Mouse (Mus musculus) T-helper 1 cell (primary cell): ENCODE measurements around the gene Jmjd8.
"Not testable (repeated sequence)": the region's sequence is repeated elsewhere in the genome, so short reads cannot be mapped to it uniquely, and the experiment has no call there.

Source experiments
- in situ Hi-C: fragments of 300-600 bp; cut with MboI, MseI; formaldehyde crosslinking; loops from one replicate; pipeline ENCODE4 v1.15.1; 2025; ENCODE audit warnings: high pct_unique_total_duplicates

Gene Jmjd8

DNA sequence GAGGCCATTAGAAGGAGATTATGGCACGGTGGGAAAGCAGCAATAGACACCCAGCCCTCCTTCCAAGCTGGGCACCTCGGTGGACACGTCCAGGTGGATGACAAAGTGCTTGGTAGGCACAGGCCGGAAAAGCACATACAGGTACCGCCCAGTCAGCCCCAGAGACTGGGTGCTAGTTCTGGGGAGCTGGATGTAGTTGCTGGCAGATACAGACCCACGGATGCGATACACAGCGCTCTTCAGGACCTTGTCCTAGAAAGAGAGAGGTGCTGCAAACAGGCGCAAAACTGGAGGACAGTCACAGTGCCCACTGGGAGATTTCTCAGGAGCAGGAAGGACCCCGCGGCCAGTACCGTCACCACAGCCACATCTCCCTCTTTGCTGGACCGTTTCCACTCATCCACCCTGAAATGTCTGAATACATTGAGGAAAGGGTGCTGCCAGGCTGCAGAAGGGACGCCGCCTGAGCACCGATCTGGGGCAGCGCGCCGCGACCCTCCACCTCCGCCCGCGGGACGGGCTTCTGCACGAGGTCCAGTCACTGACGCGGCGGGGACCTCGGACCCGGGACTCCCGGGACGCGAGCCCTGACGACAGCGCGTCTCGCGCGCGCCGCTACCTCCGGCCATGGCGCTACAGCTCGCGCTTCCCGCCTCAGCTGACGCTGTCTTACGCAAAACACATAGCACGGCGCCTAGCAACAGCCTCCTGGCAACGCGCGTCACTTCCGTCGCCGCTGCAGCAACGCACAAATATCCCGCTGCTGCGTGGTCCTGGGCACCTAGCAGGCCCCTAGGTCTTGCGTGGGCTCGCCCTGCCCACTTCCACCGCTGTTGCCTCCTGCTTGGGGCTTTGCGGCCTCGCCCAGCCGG, 32.4 kb downstream of the Jmjd8 start, which contains the start of gene Wdr90:
Gene Wdr90 (minus strand): TSS at position 670 of the 872 bp plus-strand sequence.
- in situ Hi-C loops = no loop called here

DNA sequence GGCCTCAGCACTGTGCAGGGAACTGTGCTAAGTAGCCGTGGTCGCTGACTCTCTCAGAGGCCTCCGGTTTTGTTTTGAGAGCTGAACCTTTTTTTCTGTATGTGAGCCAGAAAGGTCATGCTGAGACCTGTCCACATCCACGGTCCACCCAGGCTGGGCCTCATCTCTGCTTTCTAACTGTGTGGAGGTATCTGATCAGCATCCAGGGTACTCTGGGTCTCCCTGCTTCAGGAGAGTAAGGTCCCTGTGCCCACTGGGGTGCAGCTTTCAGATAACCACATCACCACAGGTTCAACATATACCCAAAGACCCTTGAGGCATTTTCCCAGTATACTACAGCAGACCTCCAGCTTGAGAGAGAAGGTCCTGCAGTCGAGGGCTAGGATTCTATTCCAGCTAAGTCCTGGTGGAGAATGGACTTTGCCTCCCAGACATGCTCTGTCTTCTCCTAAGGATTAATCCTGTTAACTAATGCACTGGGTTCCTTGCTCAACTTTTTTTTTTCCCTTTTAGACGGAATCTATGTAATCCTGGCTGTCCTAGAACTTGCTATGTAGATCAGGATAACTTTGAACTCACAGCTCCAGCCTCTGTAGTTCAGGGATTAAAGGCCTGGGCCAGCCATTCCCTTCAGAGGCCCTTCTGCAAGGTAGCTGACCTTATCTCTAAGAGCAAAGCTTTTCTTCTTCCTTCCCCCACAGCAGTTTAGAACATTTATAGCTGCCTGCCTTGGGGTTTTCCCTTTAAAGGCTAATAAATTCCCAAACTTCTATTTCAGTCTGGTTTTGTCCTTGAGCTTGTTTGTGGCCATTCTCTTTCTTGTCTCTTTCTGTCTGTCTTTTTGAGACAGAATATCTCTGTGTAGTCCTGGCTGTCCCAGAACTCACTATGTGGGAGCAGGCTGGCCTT, 33.3 kb downstream of the Jmjd8 start:
- in situ Hi-C loops = no loop called here

DNA sequence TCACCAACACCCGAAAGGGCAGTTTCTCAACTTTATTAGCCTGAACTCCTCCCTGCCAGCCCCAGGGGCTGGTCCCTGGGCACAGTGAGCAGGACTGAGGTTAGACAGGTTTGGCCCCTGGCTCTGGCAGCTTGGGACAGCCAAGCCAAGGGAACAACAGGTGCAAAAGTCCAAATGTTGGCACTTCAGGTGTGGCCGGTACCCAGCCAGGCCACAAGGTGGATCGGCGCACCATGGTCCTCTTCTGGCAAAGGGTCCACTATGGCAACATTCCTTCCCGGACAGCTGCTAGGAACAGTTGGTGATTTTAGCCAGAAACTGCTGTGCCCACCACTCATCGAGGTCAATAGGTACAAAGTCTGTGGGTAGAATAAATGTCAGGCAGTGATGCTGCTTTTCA, 35.0 kb downstream of the Jmjd8 start:
- in situ Hi-C loops = no loop called here

DNA sequence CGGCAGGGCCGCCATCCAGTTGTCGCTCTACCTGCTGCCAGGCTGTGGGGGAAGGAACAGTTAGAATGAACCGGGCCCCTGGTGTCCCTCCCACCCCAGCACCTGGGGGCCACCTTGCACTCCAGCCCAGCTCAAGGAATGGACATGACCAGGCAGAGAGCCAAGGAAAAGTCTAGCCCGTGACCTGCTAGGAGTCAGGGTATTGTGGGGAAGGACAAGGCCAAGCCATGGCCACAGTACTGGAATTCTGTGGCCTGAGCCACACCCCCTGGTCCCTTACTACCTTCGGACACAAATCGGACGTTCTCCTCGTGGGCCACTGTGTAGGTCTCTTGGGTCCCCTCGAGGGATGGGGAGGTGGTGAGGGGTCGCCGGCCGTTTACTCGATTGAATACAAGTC, 35.6 kb downstream of the Jmjd8 start:
- in situ Hi-C loops = no loop called here

DNA sequence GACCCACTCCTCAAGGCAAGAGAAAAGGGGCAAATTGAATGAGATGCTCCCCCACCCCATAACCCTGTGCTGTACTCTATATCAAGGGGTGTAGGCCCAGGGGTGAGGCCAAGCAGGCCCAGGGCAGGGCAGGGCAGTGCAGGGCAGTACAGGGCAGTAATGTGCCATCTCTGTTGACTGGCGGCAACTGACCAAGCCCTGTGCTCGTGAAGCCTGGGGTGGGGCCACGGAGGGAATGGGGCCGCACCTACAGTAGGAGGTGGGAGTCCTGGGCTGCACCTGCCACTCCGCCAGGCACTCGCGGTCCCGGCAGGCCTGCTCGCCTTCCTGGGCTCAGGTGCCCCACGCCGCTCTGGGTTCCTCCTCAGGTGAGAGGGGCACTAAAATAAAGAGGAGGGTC, 36.6 kb downstream of the Jmjd8 start:
- in situ Hi-C loops = no loop called here

DNA sequence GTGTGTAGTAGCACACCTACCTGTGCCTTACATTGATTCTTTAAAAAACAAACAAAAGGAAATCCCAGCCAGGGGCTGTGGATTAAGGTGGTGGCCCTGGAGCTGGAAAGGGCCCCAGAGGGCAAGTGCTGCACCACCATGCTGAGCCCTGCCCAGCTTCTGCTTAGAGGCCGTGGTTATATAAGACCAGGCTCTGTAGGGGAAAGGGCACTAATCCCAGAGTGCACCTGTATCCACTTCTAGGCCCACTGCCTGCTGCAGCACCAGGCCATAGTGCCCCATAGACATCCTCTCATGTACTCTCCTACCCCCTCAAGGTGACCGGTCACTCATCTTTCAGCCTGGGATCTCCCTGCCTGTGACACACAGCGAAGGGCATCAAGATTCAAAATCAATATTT, 37.5 kb downstream of the Jmjd8 start:
- in situ Hi-C loops = no loop called here

DNA sequence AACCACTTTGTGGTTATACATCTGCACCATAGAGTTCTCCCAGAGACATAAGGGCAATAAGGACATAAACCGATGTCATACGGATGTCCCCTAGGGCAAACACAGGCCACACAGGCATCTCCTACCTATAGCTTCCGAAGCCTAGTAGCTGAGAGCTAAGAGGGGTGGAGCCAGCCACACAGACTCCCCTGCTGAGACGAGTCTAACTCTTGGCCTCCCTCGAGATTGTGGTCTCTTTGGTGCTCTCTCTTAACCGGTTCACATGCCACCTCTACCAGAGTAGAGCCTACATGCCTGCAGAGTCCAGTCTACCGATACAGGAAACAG, 38.8 kb downstream of the Jmjd8 start:
- in situ Hi-C loops = no loop called here

DNA sequence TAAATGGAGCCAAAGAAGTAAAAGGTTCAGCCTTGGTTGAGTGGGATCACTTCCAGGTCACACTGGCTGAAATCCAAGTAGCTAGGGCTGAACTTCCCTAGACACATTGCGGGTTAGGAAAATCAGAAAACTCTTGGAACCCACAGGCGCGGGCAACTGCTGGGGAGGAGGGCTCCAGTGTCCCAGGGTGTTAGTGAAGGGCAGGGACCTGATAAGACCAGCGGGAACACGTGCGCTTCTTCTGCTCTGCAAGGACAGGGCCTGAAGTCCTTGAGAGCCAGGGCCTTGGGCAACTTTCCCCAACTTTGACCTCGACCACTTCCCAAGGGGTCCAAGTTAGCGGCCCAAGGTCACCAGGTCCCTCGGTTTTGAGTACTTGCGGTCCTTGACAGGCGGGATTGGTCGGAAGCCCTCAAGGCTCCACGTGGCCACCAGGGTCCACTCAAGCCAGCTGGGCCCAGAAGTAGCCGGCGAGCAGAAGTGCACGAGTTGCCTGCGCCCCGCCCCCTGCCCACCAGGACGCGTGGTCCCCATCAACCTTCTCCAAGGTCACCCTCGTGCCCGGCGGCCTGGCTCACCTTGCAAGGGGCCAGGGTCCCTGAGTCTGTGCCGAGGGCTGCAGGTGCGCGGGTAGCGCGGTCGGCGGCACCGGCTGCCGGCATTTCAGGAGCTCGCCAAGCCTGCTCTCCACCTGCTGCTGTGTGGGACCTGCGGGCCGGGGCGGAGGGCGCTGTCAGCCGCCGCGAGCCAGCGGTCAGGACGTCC, 39.4 kb downstream of the Jmjd8 start:
- in situ Hi-C loops = no loop called here

DNA sequence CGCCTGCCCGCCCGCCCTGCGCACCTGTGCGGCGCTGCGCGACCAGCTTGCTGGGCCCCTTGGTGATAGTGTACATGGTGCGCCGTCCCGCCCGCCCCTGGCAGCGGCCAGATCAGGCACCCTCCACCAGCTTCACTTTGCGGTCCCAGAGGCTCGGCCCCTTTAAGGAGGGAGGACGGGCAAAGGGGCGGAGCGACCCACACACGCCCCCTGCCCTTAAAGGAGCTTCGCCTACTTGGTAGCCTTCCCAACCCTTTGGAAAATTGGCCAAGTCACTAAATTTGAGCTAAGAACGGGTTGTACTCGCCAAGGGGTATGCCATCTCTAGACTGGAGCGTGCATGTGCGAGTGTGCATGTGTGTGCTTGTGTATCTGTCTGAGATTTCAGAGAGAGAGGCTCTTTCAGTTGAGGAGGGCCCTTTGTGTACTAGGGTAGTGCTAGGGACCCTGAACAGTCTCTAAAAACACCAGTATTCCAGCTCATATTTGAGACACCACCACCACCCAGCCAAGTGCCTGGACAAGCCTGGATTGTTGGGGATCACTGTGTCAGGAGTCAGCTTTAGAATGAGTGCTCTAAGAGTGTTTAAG, 40.0 kb downstream of the Jmjd8 start, which contains the start of gene Mcrip2:
Gene Mcrip2 (minus strand): TSS at position 164 of the 591 bp plus-strand sequence.
- in situ Hi-C loops = no loop called here

DNA sequence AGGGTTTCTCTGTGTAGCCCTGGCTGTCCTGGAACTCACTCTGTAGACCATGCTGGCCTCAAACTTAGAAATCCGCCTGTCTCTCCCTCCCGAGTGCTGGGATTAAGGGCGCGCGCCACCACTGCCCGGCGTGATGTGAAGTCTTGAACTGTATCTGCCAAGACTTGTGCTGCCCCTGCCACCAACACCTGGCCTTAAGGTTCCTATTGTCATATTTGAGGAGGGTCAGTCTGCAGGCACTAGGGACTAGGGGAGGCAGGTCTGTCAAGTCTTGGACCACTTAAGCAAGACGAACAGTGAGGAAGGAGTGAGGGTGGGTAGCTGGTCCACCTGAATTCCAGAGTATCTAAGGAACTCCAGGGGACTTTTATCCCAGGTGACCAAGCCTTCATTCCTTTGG, 40.8 kb downstream of the Jmjd8 start:
- in situ Hi-C loops = no loop called here

DNA sequence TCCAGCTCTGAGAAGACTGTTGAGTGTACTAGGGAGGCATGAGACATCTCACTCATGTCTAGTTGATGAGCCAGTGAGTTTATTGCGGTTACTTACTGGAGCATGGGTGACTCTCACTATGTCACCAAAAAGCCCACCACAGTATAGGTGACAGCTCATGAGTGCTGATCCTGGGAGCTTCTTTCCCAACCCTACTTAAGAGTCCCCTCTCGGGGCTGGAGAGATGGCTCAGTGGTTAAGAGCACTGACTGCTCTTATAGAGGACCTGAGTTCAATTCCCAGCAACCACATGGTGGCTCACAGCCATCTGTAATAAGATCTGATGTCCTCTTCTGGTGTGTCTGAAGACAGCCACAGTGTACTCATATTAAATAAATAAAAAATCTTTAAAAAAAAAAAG, 41.3 kb downstream of the Jmjd8 start:
- in situ Hi-C loops = no loop called here

DNA sequence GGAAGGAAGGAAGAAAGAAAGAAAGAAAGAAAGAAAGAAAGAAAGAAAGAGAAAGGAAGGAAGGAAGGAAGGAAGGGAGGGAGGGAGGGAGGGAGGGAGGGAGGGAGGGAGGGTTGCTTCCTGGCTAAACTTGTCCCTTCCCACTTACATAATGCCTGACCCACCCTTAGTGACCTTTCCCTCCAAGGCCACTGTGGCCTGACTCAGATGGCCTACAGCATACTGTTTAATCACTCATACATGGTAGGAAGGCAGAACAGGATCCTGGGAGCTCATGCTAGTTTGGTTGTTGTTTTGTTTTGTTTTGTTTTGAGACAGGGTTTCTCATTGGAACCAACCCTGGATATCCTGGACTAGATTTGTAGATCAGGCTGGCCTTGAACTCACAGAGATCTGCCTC, 42.9 kb downstream of the Jmjd8 start:
- in situ Hi-C loops = not testable (repeated sequence)

DNA sequence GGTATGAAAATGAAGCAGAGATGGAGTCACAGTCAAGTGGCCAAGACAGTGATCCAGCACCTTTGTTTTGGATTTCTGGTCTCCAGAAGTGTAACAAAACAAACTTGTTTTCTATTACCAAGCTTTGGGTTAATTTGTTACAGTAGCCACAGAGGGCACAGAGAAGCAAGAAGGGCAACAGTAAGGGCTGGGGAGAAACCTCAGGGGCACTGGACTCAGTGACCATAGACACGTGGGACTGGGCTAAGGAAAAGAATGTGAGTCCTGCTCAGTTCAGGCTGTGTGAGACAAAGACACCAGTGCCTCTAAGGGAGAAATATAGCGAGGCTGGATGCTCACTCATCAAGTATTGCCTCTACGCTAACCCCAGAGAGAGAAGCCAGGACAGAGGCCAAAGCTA, 44.0 kb downstream of the Jmjd8 start:
- in situ Hi-C loops = no loop called here

DNA sequence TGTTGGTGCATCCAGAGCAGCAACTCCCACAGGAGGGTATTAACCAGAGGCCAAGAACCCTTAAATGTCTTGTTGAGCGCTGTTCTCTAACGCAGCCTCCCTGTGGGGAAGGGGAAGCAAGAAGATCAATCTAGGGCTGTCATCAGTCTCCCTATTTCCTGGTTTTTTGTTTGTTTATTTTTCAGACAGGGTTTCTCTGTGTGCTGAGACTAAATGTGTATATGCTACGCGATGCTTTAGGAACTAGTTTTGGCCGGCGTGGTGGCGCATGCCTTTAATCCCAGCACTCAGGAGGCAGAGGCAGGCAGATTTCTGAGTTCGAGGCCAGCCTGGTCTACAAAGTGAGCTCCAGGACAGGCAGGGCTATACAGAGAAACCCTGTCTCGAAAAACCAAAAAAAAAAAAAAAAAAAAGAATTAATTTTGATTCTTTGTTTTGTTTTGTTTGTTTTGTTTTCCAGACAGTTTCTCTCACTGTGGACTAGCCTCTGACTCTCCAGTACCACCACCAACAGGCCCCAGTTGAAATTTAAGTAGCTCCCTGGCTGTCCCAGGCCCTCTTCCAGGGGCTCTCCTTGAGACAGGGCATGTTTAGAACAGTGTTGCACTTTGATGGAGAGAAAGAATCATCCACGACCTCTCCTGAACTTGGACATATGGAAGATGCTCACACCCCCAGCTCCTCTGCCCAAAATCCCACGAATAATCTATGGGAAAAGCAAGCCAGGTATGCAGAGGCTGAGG, 44.9 kb downstream of the Jmjd8 start:
- in situ Hi-C loops = no loop called here

DNA sequence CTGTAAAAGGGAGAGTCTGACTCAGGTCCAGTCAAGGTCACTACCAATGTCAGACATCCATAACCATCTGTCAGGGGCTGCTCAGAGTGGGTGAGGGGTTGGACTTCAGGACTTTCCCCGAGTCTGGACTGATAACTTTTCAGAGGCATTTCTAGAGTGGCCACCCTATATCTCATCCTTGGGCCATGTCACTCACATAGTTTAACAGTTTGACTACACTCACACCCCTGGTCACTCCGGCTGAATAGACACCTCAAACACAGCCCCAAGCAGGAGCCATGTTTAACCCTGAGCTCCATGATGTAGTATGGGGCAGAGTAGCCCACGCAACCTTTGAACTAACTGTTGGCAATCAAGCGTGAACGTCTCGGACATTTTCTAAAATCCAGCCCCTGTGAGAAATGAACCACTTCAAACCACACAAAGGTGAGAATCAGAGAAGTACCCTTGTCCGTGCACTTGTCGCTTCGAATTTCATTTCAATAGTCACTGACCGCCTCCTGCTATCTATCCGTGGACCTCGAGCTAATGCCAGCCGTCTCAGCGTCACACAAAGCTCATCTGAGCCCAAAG, 45.6 kb downstream of the Jmjd8 start:
- in situ Hi-C loops = no loop called here

DNA sequence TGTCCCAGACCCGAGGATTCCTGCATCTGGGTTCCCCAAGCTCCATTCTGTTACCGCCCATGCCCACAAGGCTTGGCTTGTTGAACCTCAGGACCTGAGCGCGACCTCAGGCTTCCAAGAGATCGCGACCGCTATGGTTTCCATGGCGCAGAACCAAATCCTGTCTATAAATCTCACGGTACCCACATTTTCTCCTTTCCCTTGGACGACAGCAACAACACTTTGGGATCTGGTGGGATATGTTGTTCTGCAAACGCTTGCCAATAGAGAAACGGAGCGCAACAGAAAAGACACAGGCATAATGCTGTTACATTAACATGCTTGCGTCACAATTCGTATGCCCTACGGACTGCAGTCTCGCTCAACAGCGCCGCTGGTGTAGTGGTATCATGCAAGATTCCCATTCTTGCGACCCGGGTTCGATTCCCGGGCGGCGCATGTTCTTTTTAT, 46.1 kb downstream of the Jmjd8 start, which contains the start of gene Mettl26:
Gene Mettl26 (plus strand): TSS at position 354 of the 450 bp plus-strand sequence.
- in situ Hi-C loops = no loop called here

DNA sequence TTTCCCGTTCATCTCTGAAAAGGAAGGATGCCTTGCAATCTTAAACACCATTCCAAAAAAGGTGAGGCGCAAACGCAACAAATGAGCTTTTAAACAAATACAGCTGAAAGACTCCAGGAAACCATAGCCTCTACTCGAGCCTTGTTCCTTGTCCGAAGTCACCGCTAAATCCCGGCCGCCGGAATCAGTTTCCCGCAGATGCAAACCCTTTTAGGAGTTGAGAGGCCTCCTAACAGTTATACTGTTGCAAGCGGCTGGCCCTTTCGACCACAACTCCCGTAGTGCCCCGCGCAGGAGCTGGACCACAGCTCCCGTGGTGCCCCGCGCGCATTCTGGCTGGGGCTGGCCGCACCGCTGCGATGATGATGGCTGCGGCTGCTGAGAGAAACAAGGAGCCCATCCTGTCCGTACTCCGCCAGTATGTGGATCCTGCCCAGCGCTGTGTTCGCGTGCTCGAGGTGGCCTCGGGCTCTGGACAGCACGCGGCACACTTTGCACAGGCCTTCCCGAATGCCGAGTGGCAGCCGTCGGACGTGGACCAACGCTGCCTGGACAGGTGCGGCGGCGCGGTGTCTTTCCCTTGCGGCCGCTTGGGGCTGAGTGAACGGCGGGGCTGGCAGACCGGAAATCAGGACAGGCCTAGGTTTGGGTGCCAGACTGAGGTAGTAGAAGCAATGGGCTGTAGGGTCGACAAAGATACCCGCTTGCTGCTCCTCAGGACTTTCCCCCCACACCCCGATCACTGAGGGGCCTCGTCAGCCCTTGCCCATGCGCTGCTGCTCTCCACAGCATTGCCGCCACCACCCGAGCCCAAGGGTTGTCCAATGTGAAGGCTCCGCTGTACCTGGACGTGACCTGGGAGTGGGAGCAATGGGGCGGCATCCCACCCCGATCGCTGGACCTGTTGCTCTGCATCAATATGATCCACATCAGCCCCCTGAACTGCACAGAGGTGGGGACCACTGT, 46.8 kb downstream of the Jmjd8 start:
- in situ Hi-C loops = no loop called here

DNA sequence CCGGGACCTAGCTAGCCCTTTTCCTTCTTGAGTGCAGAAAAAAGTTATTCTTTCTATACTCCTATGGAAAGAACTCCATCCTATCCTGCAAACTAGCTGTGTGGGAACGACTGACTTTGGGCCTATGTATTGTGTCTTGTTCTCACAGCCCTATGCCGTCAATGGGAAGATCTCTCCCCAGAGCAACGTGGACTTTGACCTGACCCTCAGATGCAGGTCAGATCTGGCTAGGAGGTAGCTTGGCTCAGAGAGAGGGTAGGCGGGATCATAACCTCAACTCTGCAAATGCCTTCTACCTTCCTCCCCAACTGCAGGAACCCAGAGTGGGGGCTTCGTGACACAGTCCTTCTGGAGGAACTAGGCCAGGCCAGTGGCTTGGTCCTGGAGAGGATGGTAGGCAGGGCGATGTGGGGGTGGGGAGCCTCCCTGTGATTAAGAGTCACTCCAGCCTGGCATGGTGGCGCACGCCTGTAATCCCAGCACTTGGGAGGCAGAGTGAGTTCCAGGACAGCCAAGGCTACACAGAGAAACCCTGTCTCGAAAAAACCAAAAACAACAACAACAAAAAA, 47.8 kb downstream of the Jmjd8 start:
- in situ Hi-C loops = no loop called here

DNA sequence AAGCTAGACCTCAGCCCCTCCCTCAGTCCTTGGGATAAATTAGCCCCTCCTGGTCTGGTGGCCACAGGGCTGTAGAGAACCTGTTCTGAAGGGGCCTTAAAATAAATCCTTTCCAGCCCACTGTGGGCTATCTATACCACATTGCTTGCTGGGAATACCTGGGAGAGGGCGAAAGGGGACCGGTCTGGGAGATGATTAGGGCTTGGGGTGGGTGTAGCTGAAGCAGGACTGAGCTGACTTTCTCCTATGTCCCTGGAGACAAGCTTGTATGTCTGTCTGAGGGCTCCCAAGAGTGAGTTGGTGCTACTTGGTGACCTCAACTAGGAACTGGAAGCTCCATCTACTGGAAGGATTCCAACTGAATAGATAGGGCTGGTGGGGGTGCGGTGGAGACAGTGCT, 48.4 kb downstream of the Jmjd8 start:
- in situ Hi-C loops = no loop called here
